Mouse (Mus musculus) MEL (cell line): ENCODE data around the gene Sarm1. TPM values are rescaled to one million over a fixed set of nuclear protein-coding genes. Genes with fewer than 3 reads are reported as not detected.

ENCODE experiments used
- DNase-seq: peaks from one replicate; pipeline ENCODE4 v3.0.0; 2011; ENCODE audit warnings: low read depth, low spot score
- H3K27ac ChIP-seq: 2 replicates; pipeline ENCODE4 v1.5.1; 2012; ENCODE audit warnings: low read depth, mild to moderate bottlenecking, control low read depth, low read length, moderate library complexity; ENCODE audit not compliant: control insufficient read depth
- H3K27me3 ChIP-seq, 2 experiments: fragments of 150-350 bp in 1 of 2; sonication (generic) in 1 of 2; 2 replicates each; pipeline ENCODE4 v1.6.1; 2012; ENCODE audit warnings: low read length in 2 of 2, mild to moderate bottlenecking in 2 of 2, improper control_type of control experiment in 1 of 2, moderate library complexity in 1 of 2; ENCODE audit not compliant: insufficient read depth in 2 of 2, control insufficient read depth in 1 of 2
- H3K36me3 ChIP-seq, 2 experiments: 2 replicates each; pipeline ENCODE4 v1.6.1; 2012 to 2014; ENCODE audit warnings: low read length in 2 of 2, improper control_type of control experiment in 1 of 2, inconsistent platforms in 1 of 2, mild to moderate bottlenecking in 1 of 2; ENCODE audit not compliant: insufficient read depth in 2 of 2, control insufficient read depth in 1 of 2
- H3K4me1 ChIP-seq, 2 experiments: fragments of 150-350 bp in 1 of 2; sonication (generic) in 1 of 2; 2 replicates each; pipeline ENCODE4 v1.6.1; 2012; ENCODE audit warnings: low read length in 2 of 2, improper control_type of control experiment in 1 of 2, mild to moderate bottlenecking in 1 of 2; ENCODE audit not compliant: insufficient read depth in 2 of 2, control insufficient read depth in 1 of 2
- H3K4me3 ChIP-seq, 2 experiments: fragments of 150-350 bp in 1 of 2; sonication (generic) in 1 of 2; 2 replicates each; pipeline ENCODE4 v1.5.1; 2012; ENCODE audit warnings: low read depth in 2 of 2, low read length in 2 of 2, mild to moderate bottlenecking in 2 of 2, moderate library complexity in 2 of 2, control low read depth in 1 of 2, improper control_type of control experiment in 1 of 2; ENCODE audit not compliant: control insufficient read depth in 1 of 2, insufficient read depth in 1 of 2
- H3K79me2 ChIP-seq: 2 replicates; pipeline ENCODE4 v1.6.1; 2012; ENCODE audit warnings: mild to moderate bottlenecking, low read length, moderate library complexity; ENCODE audit not compliant: control insufficient read depth, poor library complexity, insufficient read depth
- H3K9ac ChIP-seq: 2 replicates; pipeline ENCODE4 v1.6.1; 2012; ENCODE audit warnings: low read depth, mild to moderate bottlenecking, control low read depth, low read length, moderate library complexity; ENCODE audit not compliant: control insufficient read depth, poor library complexity, severe bottlenecking
- H3K9me3 ChIP-seq: fragments of 150-350 bp; sonication (generic); replicated peaks from 2 replicates; pipeline ENCODE4 v1.6.1; 2012; ENCODE audit warnings: mild to moderate bottlenecking, low read length, improper control_type of control experiment, moderate library complexity; ENCODE audit not compliant: insufficient read depth
- BHLHE40 ChIP-seq: IDR thresholded peaks from 2 replicates; pipeline ENCODE4 v1.6.1; 2012; ENCODE audit warnings: low read depth, mild to moderate bottlenecking, inconsistent platforms, low read length, improper control_type of control experiment, borderline replicate concordance
- CHD2 ChIP-seq: IDR thresholded peaks from 2 replicates; pipeline ENCODE4 v1.6.1; 2011; ENCODE audit warnings: low read length, improper control_type of control experiment
- CTCF ChIP-seq, 3 experiments: IDR thresholded peaks in 2 of 3; conservative IDR thresholded peaks in 1 of 3; 2 replicates each; pipeline ENCODE4 v1.5.1; 2011 to 2012; ENCODE audit warnings: low read length in 3 of 3, low read depth in 2 of 3, mild to moderate bottlenecking in 2 of 3, improper control_type of control experiment in 1 of 3, inconsistent platforms in 1 of 3, mixed read lengths in 1 of 3, moderate library complexity in 1 of 3; ENCODE audit not compliant: control insufficient read depth in 1 of 3, insufficient read depth in 1 of 3, poor library complexity in 1 of 3, severe bottlenecking in 1 of 3
- E2F4 ChIP-seq: IDR thresholded peaks from 2 replicates; pipeline ENCODE4 v1.6.1; 2011; ENCODE audit warnings: low read depth, low read length, improper control_type of control experiment, borderline replicate concordance
- ELF1 ChIP-seq: IDR thresholded peaks from 2 replicates; pipeline ENCODE4 v1.6.1; 2014; ENCODE audit warnings: low read depth, mild to moderate bottlenecking, inconsistent platforms, low read length, improper control_type of control experiment, moderate library complexity
- EP300 ChIP-seq, 2 experiments: IDR thresholded peaks; 2 replicates each; pipeline ENCODE4 v1.6.1; 2011; ENCODE audit warnings: improper control_type of control experiment in 2 of 2, low read length in 2 of 2, low read depth in 1 of 2, mild to moderate bottlenecking in 1 of 2
- ETS1 ChIP-seq: IDR thresholded peaks from 2 replicates; pipeline ENCODE4 v1.6.1; 2012; ENCODE audit warnings: low read depth, mild to moderate bottlenecking, inconsistent platforms, low read length, improper control_type of control experiment, moderate library complexity
- GABPA ChIP-seq: IDR thresholded peaks from 2 replicates; pipeline ENCODE4 v1.6.1; 2012; ENCODE audit warnings: low read depth, mild to moderate bottlenecking, inconsistent platforms, low read length, improper control_type of control experiment, moderate library complexity
- GATA1 ChIP-seq: IDR thresholded peaks from 2 replicates; pipeline ENCODE4 v1.6.1; 2011; ENCODE audit warnings: low read depth, low read length, improper control_type of control experiment
- HCFC1 ChIP-seq: IDR thresholded peaks from 2 replicates; pipeline ENCODE4 v1.6.1; 2012; ENCODE audit warnings: low read depth, mild to moderate bottlenecking, inconsistent platforms, low read length, improper control_type of control experiment, moderate library complexity
- JUND ChIP-seq: IDR thresholded peaks from 2 replicates; pipeline ENCODE4 v1.6.1; 2011; ENCODE audit warnings: low read depth, mild to moderate bottlenecking, improper control_type of control experiment, low read length
- KAT2A ChIP-seq: conservative IDR thresholded peaks from 2 replicates; pipeline ENCODE4 v1.6.1; 2012; ENCODE audit warnings: low read depth, low read length, improper control_type of control experiment, inconsistent platforms
- MAX ChIP-seq: IDR thresholded peaks from 2 replicates; pipeline ENCODE4 v1.6.1; 2011; ENCODE audit warnings: low read length, improper control_type of control experiment
- MAZ ChIP-seq: IDR thresholded peaks from 2 replicates; pipeline ENCODE4 v1.6.1; 2012; ENCODE audit warnings: low read depth, mild to moderate bottlenecking, inconsistent platforms, low read length, improper control_type of control experiment
- MEF2A ChIP-seq: IDR thresholded peaks from 2 replicates; pipeline ENCODE4 v1.6.1; 2014; ENCODE audit warnings: low read depth, mild to moderate bottlenecking, inconsistent platforms, low read length, improper control_type of control experiment; ENCODE audit not compliant: poor library complexity, insufficient replicate concordance, severe bottlenecking; ENCODE audit errors: extremely low read depth
- MYB ChIP-seq: IDR thresholded peaks from 2 replicates; pipeline ENCODE4 v1.6.1; 2011; ENCODE audit warnings: mild to moderate bottlenecking, low read depth, low read length, improper control_type of control experiment
- NELFE ChIP-seq: IDR thresholded peaks from 2 replicates; pipeline ENCODE4 v1.6.1; 2011; ENCODE audit warnings: low read depth, low read length, improper control_type of control experiment
- NRF1 ChIP-seq: IDR thresholded peaks from 2 replicates; pipeline ENCODE4 v1.6.1; 2014; ENCODE audit warnings: low read depth, mild to moderate bottlenecking, inconsistent platforms, low read length, improper control_type of control experiment, moderate library complexity; ENCODE audit not compliant: poor library complexity, insufficient read depth, severe bottlenecking
- POLR2A ChIP-seq, 2 experiments: IDR thresholded peaks; 2 replicates each; pipeline ENCODE4 v1.6.1; 2011 to 2012; ENCODE audit warnings: low read length in 2 of 2, mild to moderate bottlenecking in 2 of 2, control low read depth in 1 of 2, improper control_type of control experiment in 1 of 2, low read depth in 1 of 2, moderate library complexity in 1 of 2; ENCODE audit not compliant: control insufficient read depth in 1 of 2, insufficient read depth in 1 of 2, poor library complexity in 1 of 2
- POLR2AphosphoS2 ChIP-seq: IDR thresholded peaks from 2 replicates; pipeline ENCODE4 v1.6.1; 2011; ENCODE audit warnings: low read length, improper control_type of control experiment
- POLR2AphosphoS5 ChIP-seq: IDR thresholded peaks from 2 replicates; pipeline ENCODE4 v1.6.1; 2012; ENCODE audit warnings: low read depth, borderline replicate concordance, mild to moderate bottlenecking, inconsistent platforms, low read length, moderate library complexity, mixed read lengths
- RAD21 ChIP-seq: IDR thresholded peaks from 2 replicates; pipeline ENCODE4 v1.6.1; 2011; ENCODE audit warnings: mild to moderate bottlenecking, low read depth, low read length, improper control_type of control experiment
- RCOR1 ChIP-seq: IDR thresholded peaks from 2 replicates; pipeline ENCODE4 v1.6.1; 2012; ENCODE audit warnings: low read depth, mild to moderate bottlenecking, inconsistent platforms, low read length, improper control_type of control experiment
- SIN3A ChIP-seq: IDR thresholded peaks from 2 replicates; pipeline ENCODE4 v1.6.1; 2012; ENCODE audit warnings: low read length, improper control_type of control experiment, inconsistent platforms
- SMC3 ChIP-seq: IDR thresholded peaks from 2 replicates; pipeline ENCODE4 v1.6.1; 2011; ENCODE audit warnings: low read depth, low read length, improper control_type of control experiment
- TAL1 ChIP-seq: IDR thresholded peaks from 2 replicates; pipeline ENCODE4 v1.6.1; 2012; ENCODE audit warnings: mild to moderate bottlenecking, inconsistent platforms, low read length, moderate library complexity, mixed read lengths
- TBP ChIP-seq: IDR thresholded peaks from 2 replicates; pipeline ENCODE4 v1.8.0; 2011; ENCODE audit warnings: low read depth, low read length, improper control_type of control experiment
- UBTF ChIP-seq: IDR thresholded peaks from 2 replicates; pipeline ENCODE4 v1.6.1; 2012; ENCODE audit warnings: low read depth, mild to moderate bottlenecking, inconsistent platforms, low read length, improper control_type of control experiment, moderate library complexity, borderline replicate concordance; ENCODE audit not compliant: insufficient read depth
- USF1 ChIP-seq: IDR thresholded peaks from 2 replicates; pipeline ENCODE4 v1.6.1; 2014; ENCODE audit warnings: low read depth, mild to moderate bottlenecking, inconsistent platforms, low read length, improper control_type of control experiment, moderate library complexity
- USF2 ChIP-seq, 2 experiments: IDR thresholded peaks; 2 replicates each; pipeline ENCODE4 v1.6.1; 2011 to 2012; ENCODE audit warnings: improper control_type of control experiment in 2 of 2, low read length in 2 of 2, borderline replicate concordance in 1 of 2, inconsistent platforms in 1 of 2, low read depth in 1 of 2, mild to moderate bottlenecking in 1 of 2; ENCODE audit not compliant: insufficient read depth in 1 of 2
- ZC3H11A ChIP-seq: IDR thresholded peaks from 2 replicates; pipeline ENCODE4 v1.6.1; 2012; ENCODE audit warnings: low read depth, mild to moderate bottlenecking, inconsistent platforms, low read length, improper control_type of control experiment
- ZKSCAN1 ChIP-seq: IDR thresholded peaks from 2 replicates; pipeline ENCODE4 v1.6.1; 2012; ENCODE audit warnings: low read depth, mild to moderate bottlenecking, inconsistent platforms, low read length, improper control_type of control experiment, moderate library complexity
- ZMIZ1 ChIP-seq: IDR thresholded peaks from 2 replicates; pipeline ENCODE4 v1.6.1; 2012; ENCODE audit warnings: low read depth, mild to moderate bottlenecking, inconsistent platforms, low read length, improper control_type of control experiment, moderate library complexity
- ZNF384 ChIP-seq: IDR thresholded peaks from 2 replicates; pipeline ENCODE4 v1.6.1; 2012; ENCODE audit warnings: low read depth, mild to moderate bottlenecking, inconsistent platforms, low read length, improper control_type of control experiment
- polyA plus RNA-seq, 2 experiments: library from polyadenylated mRNA; stranded (reverse) in 1 of 2; unstranded in 1 of 2; fragments of >175 nt in 1 of 2; fragments of >200 nt in 1 of 2; gene quantifications; 2 replicates each; pipeline versions ENCODE4 v1.2.1 to v1.2.4; 2012; ENCODE audit warnings: low replicate concordance in 2 of 2, low read depth in 1 of 2; ENCODE audit not compliant: insufficient read length in 2 of 2, insufficient read depth in 1 of 2, missing spikeins in 1 of 2
- total RNA-seq: library from RNA; depleted of rRNA; stranded (reverse); fragments of 300-350 nt; gene quantifications from 2 replicates; pipeline ENCODE4 v1.2.3, GENCODE M21; 2012

Gene Sarm1
- total and polyA plus RNA-seq, 3 experiments: 0.73 to 4.3 TPM; not detected in 1

- Histone ChIP-seq H3K4me3 (peak within 1 kb of the TSS; percentile 88 to 93), H3K9me3 (no peaks in the 10 kb centered on the region), H3K36me3 (peaks cover 18 to 20% of the 10 kb centered on the region in 2 experiments), H3K79me2 (peaks cover 25% of the 10 kb centered on the region), H3K27ac (peak within 1 kb of the TSS; percentile 84), H3K27me3 (no peaks in the 10 kb centered on the region), H3K4me1 (peaks cover 0 to 12% of the 10 kb centered on the region in 2 experiments; a peak in 3 of 4 replicates), H3K9ac (peak within 1 kb of the TSS; percentile 98)
- DNase-seq: peak; percentile 97
- TF ChIP-seq ELF1 (peak; percentile 84), ZMIZ1 (peak; percentile 96), SIN3A (peak; percentile 96), MAZ (peak; percentile 73; the same call in 1 of the 2 replicates), JUND (no peak), RCOR1 (no peak), ZKSCAN1 (no peak), GATA1 (no peak), USF1 (peak; percentile 96), USF2 (IDR thresholded peaks at IDR 0.05; ENCODE audit: borderline replicate concordance in 1 of 2, insufficient read depth in 1 of 2, low read depth in 1 of 2, low read length in 2 of 2) (peak in 1 of 2 experiments; percentile 75; a peak in 2 of 4 replicates), ETS1 (peak; percentile 58; the same call in 1 of the 2 replicates), POLR2AphosphoS2 (peak; percentile 90), MEF2A (no peak), SMC3 (no peak), CHD2 (no peak), MAX (peak; percentile 87), BHLHE40 (peak; percentile 51; the same call in 1 of the 2 replicates), TBP (peak; percentile 86), POLR2A (IDR thresholded peaks at IDR 0.05; ENCODE audit: control insufficient read depth in 1 of 2, insufficient read depth in 1 of 2, low read depth in 1 of 2, low read length in 2 of 2, poor library complexity in 1 of 2) (peak; percentile 98 to 99), HCFC1 (peak; percentile 89), NELFE (peak; percentile 98), E2F4 (no peak; the same call in 1 of the 2 replicates), CTCF (IDR thresholded peaks at IDR 0.05 in 2 of 3, conservative IDR thresholded peaks at IDR 0.05 in 1 of 3; ENCODE audit: control insufficient read depth in 1 of 3, insufficient read depth in 1 of 3, low read depth in 2 of 3, low read length in 3 of 3, poor library complexity in 1 of 3, severe bottlenecking in 1 of 3) (0 out of 6 replicates have a peak, but pooled peaks of 1 of the 3 experiments have one; percentile 0), GABPA (no peak), TAL1 (no peak), POLR2AphosphoS5 (no peak), NRF1 (0 out of 2 replicates have a peak, but pooled peaks have one; percentile 27), ZNF384 (no peak), RAD21 (no peak), MYB (no peak), KAT2A (peak; percentile 70), ZC3H11A (no peak), UBTF (no peak; the same call in 1 of the 2 replicates), EP300 (IDR thresholded peaks at IDR 0.05; ENCODE audit: low read depth in 1 of 2, low read length in 2 of 2) (0 out of 4 replicates have a peak, but pooled peaks of 1 of the 2 experiments have one; percentile 34)
Observed at GRCm38 (mm10) chr11:78512025-78512957, 14.7 kb upstream of the Sarm1 start, which contains the start of the genes Tmem199 and Poldip2. Gene Tmem199, minus strand, starts transcription at chr11:78512172. Gene Poldip2, plus strand, starts transcription at chr11:78512193.
